Mouse (Mus musculus) left cerebral cortex, adult 8-10 months (tissue): Measurements from ENCODE around the gene Actr1a. TPM values are rescaled to one million over a fixed set of nuclear protein-coding genes. Genes with fewer than 3 reads are reported as not detected.

Source experiments
- DNase-seq, 2 experiments: peaks; one replicate each; pipeline ENCODE4 v3.0.0; 2022; ENCODE audit warnings: low spot score in 2 of 2
- total RNA-seq, 4 experiments: library from RNA; stranded (reverse); gene quantifications; 2 replicates each; pipeline ENCODE4 v1.2.4; 2022

Gene Actr1a
- total RNA-seq, 4 experiments from 2014 or later = 192 to 205 (median 199) TPM

GRCm38 (mm10) chr19:46350168-46350932, 45.2 kb downstream of the Actr1a start, which contains the start of gene 2310034G01Rik:
Gene 2310034G01Rik, minus strand, starts transcription at chr19:46350302.
- no peak for DNase-seq

DNA sequence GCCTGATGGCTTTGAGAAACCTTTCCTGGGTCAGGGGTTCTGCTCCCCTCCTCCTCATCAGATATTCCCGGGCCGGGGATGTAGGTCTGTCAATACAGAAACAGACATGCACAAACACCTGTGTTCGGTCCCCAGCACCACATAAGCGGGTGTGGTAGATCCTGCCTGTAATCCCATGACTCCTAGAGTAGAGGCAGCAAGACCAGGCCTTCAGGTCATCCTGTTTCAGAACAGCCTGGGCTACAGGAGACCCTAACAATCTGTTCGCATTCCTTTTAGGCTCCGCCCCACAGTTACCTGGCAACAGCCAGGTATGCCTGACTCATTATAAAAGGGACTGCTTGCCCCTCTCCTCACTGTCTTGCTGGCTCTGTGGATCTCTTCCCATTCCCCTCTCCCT, 46.0 kb downstream of the Actr1a start:
- no peak for DNase-seq

GRCm38 (mm10) chr19:46348761-46349458, 46.6 kb downstream of the Actr1a start:
- DNase-seq = peak; percentile 75 to 95

DNA sequence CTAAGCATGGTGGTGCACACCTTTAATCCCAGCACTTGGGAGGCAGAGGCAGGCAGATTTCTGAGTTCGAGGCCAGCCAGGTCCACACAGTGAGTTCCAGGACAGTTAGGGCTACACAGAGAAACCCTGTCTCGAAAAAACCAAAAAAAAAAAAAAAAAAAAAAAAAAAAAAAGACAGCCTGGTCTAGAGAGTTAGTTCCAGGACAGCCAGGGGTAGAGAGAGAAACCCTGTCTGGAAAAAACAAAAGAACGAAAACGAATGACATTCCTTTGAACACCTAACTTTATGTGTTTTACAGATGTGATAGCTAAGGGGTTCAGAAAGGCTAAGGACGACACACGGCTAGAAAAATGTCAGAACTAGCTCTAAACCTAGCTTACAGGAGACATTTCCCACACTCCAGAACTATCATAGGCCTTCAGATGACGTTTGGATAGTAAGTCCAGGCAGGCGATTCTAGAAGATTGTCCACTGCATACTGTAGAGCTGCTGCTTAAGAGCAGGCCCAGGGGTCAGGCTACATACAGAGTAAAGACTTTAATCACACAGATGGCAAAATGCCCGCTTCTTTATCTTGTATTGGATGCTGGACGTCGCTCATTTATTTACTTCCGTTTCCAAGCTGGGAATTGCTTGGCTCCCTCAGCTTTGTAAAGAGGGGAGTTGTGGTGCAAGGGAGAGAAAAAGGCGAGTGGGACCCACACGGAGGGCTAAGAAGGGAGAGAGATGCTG, 47.4 kb downstream of the Actr1a start:
- DNase-seq = no peak

- no peak for DNase-seq
These were observed 48.4 kb downstream of the Actr1a start for GRCm38 (mm10) chr19:46347146-46347545.

GRCm38 (mm10) chr19:46344710-46345419, 50.7 kb downstream of the Actr1a start:
- DNase-seq = no peak

DNA sequence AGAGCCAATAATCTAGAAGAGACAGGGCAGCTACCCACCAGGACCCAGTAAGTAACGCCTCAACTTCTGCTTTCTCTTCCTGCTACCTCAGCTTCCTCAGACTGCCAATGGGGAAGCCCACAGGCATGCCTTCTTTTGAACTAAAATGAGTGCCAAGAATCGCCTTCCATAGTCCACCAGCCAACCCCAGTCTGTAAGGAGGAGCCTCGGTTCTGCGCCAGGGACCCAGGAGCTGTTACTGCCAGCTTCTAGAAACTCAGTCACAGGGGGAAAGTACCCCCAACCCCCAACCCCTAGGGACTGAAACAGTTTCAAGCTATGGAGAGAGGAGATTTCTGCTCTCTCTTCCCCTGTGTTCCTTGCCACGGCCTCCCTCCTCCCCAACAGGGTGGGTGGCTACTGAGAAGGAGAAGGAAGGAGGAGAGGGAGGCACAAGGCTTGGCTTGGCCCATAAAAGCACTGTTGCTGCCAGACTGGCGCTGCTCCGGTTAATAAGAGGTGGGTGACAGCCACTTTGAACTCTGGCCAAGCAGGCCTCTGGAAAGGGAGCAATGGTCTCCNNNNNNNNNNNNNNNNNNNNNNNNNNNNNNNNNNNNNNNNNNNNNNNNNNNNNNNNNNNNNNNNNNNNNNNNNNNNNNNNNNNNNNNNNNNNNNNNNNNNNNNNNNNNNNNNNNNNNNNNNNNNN, 56.1 kb downstream of the Actr1a start:
- DNase-seq = peak in 1 of 2 experiments; percentile 53

GRCm38 (mm10) chr19:46338942-46339286, 56.6 kb downstream of the Actr1a start:
- DNase-seq = no peak

- peak; percentile 95 to 100 for DNase-seq
These were observed 57.1 kb downstream of the Actr1a start, which contains the start of gene Cuedc2 for GRCm38 (mm10) chr19:46338331-46338936. Gene Cuedc2, minus strand, starts transcription at chr19:46338702.

- DNase-seq = no peak
These were observed 57.7 kb downstream of the Actr1a start for GRCm38 (mm10) chr19:46337719-46338330.

DNA sequence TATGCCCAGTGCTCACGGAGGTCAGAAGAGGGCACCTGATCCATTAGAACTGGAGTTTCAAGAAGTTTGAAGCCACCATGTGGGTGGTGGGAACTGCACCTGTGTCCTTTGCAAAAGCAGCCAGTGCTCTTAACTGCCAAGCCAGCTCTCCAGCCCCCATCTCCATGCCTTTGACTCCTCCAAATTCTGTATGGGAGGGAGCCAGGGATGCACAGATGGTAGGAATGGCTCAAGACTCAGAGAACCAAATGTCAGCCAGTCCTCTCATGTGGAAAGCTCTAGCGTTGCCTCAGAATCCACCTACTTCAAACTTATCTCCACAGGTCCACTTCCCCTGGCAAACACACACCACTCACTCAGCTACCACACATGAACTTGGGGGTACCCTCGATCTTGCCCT, 61.6 kb downstream of the Actr1a start:
- no peak for DNase-seq

DNA sequence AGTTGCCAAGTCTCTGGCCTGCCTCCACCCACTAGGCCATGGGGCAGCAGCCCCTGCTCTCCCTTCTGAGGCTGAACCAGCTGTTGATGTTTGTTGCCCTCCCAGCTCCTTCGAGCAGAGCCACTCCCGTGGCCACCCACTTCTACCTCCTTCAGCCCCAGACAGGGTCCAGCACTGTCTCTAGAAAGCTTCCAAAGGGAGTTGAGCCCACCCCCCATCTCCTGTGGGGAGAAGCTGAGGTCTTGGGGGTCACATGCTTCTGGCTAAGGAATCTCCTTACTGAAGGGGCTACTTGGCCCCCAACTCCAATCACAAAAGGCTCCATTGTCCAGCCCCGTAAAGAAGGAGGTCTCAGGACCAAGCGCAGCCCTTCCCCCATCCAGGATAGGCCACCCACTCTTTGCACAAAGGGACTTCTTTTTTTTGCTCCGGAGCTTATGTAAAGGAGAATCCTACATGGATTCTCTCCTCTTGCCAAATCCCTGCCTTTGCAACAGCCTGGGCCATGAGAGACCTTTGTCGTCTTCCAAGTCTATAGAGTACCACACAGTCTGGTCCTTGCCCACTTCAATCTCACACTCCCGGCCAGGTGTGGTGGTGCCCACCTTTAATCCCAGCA, 62.7 kb downstream of the Actr1a start:
- DNase-seq = no peak

DNA sequence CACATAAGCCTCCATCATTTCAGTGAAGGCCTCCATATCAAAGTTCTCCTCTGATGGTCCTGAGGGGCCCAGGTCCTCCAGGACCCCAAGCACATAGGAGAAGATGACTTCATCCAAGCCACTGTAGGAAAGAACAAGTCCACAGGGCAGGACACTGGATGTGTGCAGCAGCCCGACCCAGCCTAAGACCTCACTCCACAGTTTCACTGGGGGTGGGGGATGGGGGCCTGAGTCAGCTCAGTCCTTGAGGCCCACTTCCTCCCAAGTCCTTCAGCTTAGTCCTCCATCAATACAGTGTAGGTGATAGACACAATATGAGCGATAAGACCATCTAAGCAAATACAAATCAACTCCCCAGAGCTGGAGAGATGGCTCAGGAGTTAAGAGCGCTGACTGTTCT, 63.6 kb downstream of the Actr1a start:
- DNase-seq = no peak

DNA sequence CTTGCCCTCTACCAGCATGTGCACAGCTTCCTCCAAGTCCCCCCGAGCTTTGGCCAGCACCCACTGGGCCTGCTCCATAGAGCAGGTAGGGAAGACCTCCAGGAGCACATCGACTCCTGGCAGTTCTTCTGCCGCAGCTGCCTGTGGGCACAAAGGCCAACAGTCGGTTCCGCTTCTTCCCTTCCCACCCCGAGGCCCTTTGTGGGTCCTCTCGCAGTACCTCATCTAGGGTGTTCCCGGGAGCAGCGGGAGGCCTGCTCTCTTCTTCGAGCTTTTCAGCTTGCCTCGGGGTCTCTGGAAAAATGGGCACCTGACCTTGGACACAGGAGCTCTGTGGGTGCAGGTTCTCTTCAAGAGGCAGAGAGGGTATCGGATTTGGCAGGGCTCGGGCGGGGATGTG, 64.2 kb downstream of the Actr1a start:
- no peak for DNase-seq

DNA sequence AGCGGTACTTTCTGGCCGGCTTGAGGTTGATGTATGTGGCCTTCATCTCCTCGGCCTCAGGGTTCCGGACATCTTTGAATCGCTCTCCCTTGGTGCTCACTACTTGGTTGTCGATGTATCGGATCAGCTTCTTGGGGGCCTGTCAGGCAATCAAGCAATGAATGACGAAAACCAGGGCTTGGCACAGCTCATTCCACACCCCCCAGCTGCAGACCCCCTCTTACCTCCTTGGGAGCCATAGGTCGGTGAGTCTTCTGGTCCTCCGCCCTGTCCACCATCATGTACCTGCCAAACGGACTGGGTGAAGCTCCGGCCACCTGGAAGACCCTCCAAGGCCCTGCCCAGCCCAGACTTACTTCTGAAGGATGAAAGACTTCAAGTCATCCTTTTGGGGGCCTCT, 64.9 kb downstream of the Actr1a start:
- no peak for DNase-seq

DNA sequence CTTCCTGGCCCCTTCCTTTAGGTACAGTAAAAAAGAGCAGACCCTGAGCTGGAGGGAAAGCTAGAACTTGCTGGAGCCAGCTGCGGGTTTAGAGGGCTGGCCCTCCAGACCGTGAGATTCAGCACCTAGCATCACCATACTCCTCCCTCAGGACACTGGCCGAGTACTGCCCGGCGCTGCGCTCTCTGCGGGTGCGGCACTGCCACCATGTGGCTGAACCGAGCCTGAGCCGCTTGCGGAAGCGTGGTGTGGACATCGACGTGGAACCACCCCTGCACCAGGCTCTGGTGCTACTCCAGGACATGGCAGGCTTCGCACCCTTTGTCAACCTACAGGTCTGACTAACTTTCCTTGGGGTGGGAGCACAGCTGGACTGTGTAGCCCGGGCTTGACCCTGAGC, 65.6 kb downstream of the Actr1a start:
- DNase-seq = peak in 1 of 2 experiments; percentile 71

- peak in 1 of 2 experiments; percentile 39 for DNase-seq
These were observed 66.4 kb downstream of the Actr1a start for GRCm38 (mm10) chr19:46329031-46329641.

- DNase-seq = peak; percentile 93 to 95
These were observed 67.2 kb downstream of the Actr1a start, which contains the start of gene Fbxl15 for GRCm38 (mm10) chr19:46328081-46329030. Gene Fbxl15, plus strand, starts transcription at chr19:46328184.
